Mouse (Mus musculus) MEL (cell line): Measurements from ENCODE around the gene Ano10.

Experiments
- BHLHE40 ChIP-seq: IDR thresholded peaks from 2 replicates; pipeline ENCODE4 v1.6.1; 2012; ENCODE audit warnings: low read depth, mild to moderate bottlenecking, inconsistent platforms, low read length, improper control_type of control experiment, borderline replicate concordance
- CHD2 ChIP-seq: IDR thresholded peaks from 2 replicates; pipeline ENCODE4 v1.6.1; 2011; ENCODE audit warnings: low read length, improper control_type of control experiment
- CTCF ChIP-seq, 3 experiments: IDR thresholded peaks in 2 of 3; conservative IDR thresholded peaks in 1 of 3; 2 replicates each; pipeline ENCODE4 v1.5.1; 2011 to 2012; ENCODE audit warnings: low read length in 3 of 3, low read depth in 2 of 3, mild to moderate bottlenecking in 2 of 3, improper control_type of control experiment in 1 of 3, inconsistent platforms in 1 of 3, mixed read lengths in 1 of 3, moderate library complexity in 1 of 3; ENCODE audit not compliant: control insufficient read depth in 1 of 3, insufficient read depth in 1 of 3, poor library complexity in 1 of 3, severe bottlenecking in 1 of 3
- E2F4 ChIP-seq: IDR thresholded peaks from 2 replicates; pipeline ENCODE4 v1.6.1; 2011; ENCODE audit warnings: low read depth, low read length, improper control_type of control experiment, borderline replicate concordance
- ELF1 ChIP-seq: IDR thresholded peaks from 2 replicates; pipeline ENCODE4 v1.6.1; 2014; ENCODE audit warnings: low read depth, mild to moderate bottlenecking, inconsistent platforms, low read length, improper control_type of control experiment, moderate library complexity
- EP300 ChIP-seq, 2 experiments: IDR thresholded peaks; 2 replicates each; pipeline ENCODE4 v1.6.1; 2011; ENCODE audit warnings: improper control_type of control experiment in 2 of 2, low read length in 2 of 2, low read depth in 1 of 2, mild to moderate bottlenecking in 1 of 2
- MAFK ChIP-seq: IDR thresholded peaks from 2 replicates; pipeline ENCODE4 v1.6.1; 2011; ENCODE audit warnings: low read depth, mild to moderate bottlenecking, low read length, improper control_type of control experiment, borderline replicate concordance
- MYC ChIP-seq: IDR thresholded peaks from 2 replicates; pipeline ENCODE4 v1.6.1; 2011; ENCODE audit warnings: low read depth, mild to moderate bottlenecking, low read length, improper control_type of control experiment, moderate library complexity
- NRF1 ChIP-seq: IDR thresholded peaks from 2 replicates; pipeline ENCODE4 v1.6.1; 2014; ENCODE audit warnings: low read depth, mild to moderate bottlenecking, inconsistent platforms, low read length, improper control_type of control experiment, moderate library complexity; ENCODE audit not compliant: poor library complexity, insufficient read depth, severe bottlenecking
- POLR2A ChIP-seq, 2 experiments: IDR thresholded peaks; 2 replicates each; pipeline ENCODE4 v1.6.1; 2011 to 2012; ENCODE audit warnings: low read length in 2 of 2, mild to moderate bottlenecking in 2 of 2, control low read depth in 1 of 2, improper control_type of control experiment in 1 of 2, low read depth in 1 of 2, moderate library complexity in 1 of 2; ENCODE audit not compliant: control insufficient read depth in 1 of 2, insufficient read depth in 1 of 2, poor library complexity in 1 of 2
- TAL1 ChIP-seq: IDR thresholded peaks from 2 replicates; pipeline ENCODE4 v1.6.1; 2012; ENCODE audit warnings: mild to moderate bottlenecking, inconsistent platforms, low read length, moderate library complexity, mixed read lengths
- TBP ChIP-seq: IDR thresholded peaks from 2 replicates; pipeline ENCODE4 v1.8.0; 2011; ENCODE audit warnings: low read depth, low read length, improper control_type of control experiment
- ZC3H11A ChIP-seq: IDR thresholded peaks from 2 replicates; pipeline ENCODE4 v1.6.1; 2012; ENCODE audit warnings: low read depth, mild to moderate bottlenecking, inconsistent platforms, low read length, improper control_type of control experiment
- ZNF384 ChIP-seq: IDR thresholded peaks from 2 replicates; pipeline ENCODE4 v1.6.1; 2012; ENCODE audit warnings: low read depth, mild to moderate bottlenecking, inconsistent platforms, low read length, improper control_type of control experiment

DNA sequence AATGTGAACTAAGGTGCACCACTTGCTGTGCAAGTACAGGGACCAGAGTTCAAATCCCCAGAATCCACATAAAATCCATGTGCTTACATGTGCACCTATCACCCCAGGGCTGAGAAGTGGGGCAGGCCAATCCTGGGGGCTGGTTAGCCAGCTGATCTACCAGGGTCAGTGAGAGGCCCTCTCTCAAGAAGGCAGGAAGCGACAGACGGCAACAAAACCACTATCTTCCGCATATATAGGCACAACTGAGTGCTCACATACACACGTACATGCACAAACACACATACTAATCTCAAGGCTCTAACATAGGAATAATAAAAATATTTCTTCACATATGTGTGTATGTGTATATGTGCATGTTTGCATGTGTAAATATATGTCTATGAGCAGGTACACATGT, 67.8 kb downstream of the Ano10 start:
- TF ChIP-seq CTCF (IDR thresholded peaks at IDR 0.05 in 2 of 3, conservative IDR thresholded peaks at IDR 0.05 in 1 of 3; ENCODE audit: control insufficient read depth in 1 of 3, insufficient read depth in 1 of 3, low read depth in 2 of 3, low read length in 3 of 3, poor library complexity in 1 of 3, severe bottlenecking in 1 of 3) (no peak), NRF1 (no peak), TAL1 (no peak), EP300 (IDR thresholded peaks at IDR 0.05; ENCODE audit: low read depth in 1 of 2, low read length in 2 of 2) (no peak), ZNF384 (no peak), ELF1 (no peak), MYC (no peak), MAFK (no peak), POLR2A (IDR thresholded peaks at IDR 0.05; ENCODE audit: control insufficient read depth in 1 of 2, insufficient read depth in 1 of 2, low read depth in 1 of 2, low read length in 2 of 2, poor library complexity in 1 of 2) (no peak), ZC3H11A (no peak), E2F4 (no peak), TBP (no peak), CHD2 (no peak), BHLHE40 (no peak)
